Mouse (Mus musculus): ENCODE data around the gene Gm42906.

Gm42906 gene

DNA sequence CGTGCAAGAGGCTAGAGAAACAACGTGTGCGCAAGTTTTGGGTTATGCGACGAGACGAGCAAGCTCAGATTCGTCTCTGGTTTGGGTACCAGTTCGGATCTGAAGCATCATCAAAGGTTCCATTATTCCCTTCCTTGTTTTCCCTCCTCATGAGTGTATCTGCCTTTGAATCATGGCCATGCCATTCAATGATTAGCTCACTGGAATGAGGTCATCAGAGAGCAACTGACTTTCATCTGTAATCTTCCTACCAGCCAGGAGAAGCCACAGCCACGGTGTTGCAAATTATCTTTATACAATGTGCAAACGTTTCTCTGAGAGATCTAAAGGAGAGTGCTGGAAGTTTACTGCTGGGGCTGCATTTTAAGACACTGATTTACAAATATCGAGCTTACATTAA lies 240.6 kb downstream of the Gm42906 start:
- DNase-seq (ENCODE audit: low spot score), result no peak

DNA sequence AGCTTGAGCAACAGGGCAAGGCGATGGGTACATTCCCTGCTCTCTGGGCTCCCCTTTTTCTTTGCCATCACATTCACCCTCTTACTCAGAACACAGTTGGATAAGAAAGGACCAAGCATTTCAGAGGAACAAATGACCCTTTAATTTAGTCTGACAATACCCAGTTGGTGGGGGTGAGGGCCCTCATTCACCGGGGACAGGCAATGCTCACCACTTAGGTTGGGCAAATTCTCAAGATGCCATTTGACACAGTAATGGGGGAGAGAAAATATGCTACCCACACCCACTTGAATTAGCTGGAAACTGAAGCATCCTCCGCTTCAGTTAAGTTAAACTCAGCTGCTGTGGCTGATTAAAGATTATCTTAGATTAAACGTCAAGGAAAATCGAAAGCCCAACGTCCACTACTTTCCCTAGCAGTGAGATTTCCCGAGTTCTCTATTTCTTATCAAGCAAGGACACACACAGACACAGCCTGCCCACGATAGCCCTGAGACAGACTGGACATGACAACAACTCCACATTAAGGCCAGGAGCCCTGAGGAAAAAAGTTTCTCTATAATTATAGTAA lies 242.6 kb downstream of the Gm42906 start:
- no peak for DNase-seq (ENCODE audit: low spot score)

DNA sequence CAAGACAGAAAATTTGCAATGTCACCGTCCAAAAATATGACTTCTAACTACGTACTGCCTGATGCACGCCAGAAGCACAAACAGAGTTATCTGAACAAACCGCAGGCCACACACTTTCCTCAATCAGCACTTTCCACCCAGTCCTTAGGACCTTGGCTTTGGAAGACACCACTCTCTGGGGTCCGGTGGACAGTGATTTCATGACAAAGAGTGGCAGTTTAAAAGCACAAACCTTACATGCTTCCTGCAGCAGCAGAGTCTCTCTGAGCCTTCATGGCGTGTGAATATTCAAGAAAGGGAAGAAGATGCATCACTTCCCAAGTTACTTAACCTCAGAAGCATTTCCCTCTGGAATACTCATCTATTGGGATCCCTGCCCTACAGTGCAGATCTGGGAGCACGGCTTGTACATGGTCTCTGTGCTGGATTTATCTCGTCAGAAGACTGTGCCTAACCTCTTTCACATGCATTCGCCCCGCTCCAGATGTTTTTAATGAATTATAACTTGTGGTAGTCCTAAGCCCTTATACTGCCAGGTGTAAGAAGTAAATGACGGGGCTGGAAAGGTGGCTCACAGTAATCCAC lies 244.2 kb downstream of the Gm42906 start:
- no peak for DNase-seq (ENCODE audit: low spot score)

DNA sequence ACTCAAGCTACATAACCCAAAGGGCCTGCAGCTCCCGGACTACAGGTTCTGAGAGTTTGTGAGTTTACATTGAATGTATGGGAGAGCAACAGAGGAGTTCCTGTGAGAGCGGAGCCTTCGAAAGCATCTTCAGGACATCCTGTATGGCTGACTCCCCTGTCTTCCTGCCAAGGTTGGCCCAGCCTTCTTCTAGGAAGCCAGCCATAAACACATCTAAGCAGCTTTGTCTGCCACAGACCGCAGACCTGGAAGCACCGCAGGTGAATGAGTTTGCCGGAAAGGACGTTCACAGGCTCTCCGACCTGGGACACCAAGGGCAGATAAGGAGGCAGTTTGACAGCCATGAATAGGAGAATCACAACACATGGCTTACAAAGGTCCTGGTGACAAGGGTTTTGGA lies 246.7 kb downstream of the Gm42906 start:
- DNase-seq (ENCODE audit: low spot score), result no peak

DNA sequence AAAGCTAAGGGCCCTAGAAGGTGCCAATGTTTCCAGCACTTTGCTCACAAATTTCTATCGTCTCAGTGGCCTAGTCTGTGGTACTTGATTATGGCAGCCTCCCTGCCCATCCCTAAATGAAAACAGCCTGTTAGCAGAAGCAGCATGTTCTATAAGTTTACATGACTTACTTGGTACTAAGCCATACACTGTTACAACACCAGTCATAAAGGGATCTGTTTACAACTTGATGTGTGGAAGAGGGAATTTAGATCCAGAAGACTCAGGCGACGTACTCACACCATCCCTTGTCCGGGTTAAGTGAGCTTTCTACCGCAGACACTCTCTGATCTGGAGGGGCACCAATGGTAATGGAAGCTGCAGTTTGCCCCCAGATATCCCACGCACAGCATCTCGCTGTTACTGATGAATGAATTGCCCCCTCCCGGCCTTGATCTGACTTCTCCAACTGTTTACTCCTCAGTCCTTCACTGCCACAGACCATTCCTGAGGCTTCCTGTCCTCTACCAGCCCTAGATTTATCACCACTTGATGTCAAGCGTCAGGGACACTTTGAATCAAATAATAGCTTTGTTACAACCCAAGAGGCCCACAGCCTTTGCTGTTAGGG lies 247.7 kb downstream of the Gm42906 start:
- DNase-seq (ENCODE audit: low spot score), result no peak

DNA sequence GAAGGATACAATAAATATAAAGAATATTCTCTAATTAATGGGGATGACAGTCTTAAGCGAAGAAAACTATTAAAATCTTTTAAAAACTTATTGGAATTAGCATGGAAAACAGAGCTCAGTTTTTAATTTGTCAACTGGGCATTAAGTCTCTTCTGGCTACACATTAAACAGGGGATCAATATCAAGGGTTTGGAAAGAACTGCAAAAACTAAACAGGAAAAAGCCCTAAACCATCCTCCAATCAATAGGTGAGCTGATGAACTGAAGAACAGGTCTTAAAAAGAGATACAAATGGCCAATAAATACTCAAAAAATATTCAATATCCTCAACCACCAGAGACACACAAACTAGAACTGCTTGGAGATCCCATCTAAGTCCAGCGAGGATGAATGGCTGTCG lies 250.8 kb downstream of the Gm42906 start:
- DNase-seq (ENCODE audit: low spot score), result no peak

DNA sequence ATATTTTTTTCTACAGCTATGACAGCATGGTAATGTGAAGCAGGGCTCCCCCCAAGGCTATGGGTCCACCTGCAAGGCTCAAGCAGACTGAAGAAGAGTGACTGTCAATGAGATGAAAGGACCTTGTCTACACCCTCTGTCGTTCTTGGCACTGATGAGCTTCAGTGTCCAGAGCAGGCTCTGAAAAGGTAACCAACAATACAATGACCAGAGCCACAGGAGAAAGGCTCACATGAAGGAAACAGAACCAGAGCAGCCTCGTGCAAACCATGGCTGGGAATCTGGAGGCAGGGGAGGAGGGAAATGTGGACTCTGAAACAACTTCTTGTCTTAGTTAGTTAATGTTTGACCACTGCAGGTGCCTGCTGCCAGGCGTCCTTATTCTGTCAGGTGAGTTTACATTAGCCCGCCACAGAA lies 252.1 kb downstream of the Gm42906 start:
- no peak for DNase-seq (ENCODE audit: low spot score)

DNA sequence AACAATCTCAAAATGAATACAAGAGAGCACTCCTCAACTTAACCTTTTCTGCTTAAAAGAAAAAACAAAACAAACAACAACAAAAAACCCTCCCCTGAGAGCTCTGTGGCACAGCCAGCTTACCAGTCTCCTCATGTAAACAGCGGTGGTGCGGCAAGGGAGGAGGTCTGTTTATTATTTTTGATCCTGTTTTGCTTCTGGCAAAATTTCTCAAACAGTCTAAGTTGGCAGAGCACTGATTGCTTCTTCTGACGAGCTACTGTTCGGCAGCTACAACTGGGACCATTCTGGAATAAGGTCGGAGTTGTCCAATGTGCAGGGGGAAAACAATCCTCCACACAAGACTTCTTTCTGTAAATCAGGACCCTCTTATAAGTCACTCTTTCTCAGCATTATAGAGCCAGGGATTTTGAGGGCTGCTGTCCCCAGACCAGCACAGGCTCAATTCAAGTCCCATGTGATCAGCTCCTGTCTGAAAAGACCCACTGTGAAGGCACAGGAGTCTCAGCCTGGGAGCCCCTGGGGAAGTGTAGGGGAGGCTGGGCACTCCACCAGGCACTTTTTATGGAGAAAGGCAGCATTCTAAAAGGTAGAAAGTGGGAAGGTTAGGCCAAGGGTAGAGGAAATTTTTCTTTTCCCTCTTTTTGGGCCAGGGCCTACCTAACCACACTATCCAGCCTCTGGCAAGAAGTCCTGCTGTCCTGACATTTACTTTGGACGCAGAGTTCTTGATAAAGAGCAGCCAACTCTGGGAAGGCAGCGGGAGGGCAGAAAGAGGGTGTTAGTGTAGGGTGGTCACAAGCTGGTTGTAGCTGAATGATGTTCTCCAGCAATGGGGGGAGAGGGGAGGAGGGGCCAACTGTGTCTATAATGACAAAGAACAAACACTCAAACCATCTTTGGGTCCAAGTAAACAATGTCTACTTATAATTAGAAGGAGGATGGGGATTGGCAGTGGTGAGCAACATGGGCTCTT lies 253.2 kb downstream of the Gm42906 start:
- DNase-seq (ENCODE audit: low spot score), result no peak

DNA sequence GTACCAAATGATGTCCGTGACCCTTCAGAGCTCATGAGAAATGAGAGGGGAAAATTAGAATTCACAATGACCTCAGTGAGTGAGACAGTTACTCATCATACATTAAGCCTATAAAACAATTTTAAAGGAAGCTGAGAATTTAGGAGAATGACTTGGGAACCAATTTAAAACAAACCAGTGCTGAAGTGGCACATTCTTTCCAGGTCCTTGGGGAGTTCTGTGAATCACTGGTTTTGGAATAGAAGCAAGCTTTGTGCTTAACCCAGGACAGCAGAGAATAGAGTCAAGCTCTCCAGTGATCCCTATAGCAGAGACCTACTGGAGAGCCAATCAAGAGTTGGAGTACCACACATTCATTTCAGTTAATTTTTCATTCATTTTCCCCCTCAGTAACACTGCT lies 254.2 kb downstream of the Gm42906 start:
- DNase-seq (ENCODE audit: low spot score), result no peak

DNA sequence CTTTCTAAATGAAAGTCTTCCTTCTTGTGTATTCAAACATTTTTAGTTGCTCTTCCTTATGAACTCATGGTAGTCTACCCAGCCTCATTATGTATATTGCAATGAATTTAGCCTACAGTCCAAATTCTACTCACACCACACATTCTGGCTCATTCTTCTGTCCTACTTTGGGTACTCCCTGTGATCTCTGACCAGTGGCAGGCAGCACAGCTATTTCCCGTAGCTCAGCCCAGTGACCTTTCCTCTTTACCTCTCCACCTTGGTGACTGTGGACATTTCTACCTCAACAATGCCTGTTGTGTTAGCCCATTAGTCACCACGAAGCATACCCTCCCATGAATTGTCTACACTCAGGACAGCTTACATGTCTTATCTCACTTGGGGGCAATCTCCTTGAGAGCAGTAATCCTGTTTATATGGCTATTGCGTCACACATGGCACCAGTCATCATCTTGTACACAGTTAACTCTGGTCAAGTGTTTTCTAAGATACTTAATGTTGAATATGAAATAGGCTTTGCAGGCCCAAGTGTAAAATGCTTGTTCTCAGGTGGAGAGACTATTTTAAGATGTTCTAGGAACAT lies 257.7 kb downstream of the Gm42906 start:
- DNase-seq (ENCODE audit: low spot score), result no peak

DNA sequence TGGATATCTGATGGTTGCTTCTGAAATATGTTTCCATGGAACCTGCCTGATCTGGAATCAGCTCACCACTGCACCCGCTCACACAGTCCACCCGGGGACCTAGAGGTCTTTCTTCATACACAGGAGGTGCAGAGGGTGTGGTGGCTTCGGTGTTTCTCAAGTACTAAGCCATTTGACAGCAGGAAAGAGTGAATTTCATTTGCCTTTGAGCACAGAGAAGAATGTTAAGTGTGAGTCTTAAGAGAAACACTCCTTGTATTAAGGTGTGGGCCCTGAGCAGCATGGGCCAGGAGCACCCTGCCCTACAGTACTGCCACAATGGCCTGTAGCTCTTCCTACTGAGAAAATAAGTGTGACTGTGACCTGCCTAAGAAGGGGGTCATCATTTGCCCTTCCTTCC lies 259.8 kb downstream of the Gm42906 start:
- DNase-seq (ENCODE audit: low spot score), result peak; percentile 73

DNA sequence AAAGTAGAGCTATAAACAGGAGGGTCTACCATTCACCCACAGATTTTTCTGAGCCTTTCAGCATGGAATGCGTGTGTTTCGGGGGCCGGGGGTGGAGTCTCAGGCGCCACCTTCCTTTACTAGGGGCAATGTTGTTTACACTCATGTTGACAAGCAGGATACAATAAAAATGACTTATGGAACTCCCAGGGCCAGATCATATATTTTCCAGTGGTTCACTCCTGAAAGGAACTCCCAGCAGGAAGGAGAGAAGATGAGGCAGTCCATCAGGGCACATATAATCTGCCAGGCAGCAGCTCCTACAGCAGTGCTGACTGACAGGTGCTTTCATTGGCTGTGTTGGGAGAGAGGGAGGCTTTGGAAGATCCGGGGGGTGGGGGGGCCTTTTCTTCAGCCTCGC lies 260.3 kb downstream of the Gm42906 start:
- DNase-seq (ENCODE audit: low spot score), result no peak

DNA sequence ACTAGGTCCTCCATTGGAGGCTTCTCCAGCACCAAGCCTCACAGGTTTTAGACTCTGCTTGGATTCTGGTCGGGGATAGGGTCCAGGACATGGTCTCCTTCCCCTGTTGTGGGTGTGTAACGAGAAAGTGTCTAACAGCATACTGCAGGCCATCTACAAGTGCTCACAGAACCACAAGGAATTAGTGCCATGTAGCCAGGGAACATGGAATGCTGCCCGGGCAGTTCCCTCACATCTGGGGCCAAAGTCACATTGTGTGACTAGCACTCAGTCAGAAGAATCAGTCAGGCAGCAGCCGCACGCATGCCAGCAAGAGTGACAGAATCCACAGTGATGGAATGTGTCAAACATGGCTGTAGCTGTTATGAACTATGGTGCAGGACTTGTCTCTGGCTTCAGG lies 261.7 kb downstream of the Gm42906 start:
- peak; percentile 87 for DNase-seq (ENCODE audit: low spot score)

DNA sequence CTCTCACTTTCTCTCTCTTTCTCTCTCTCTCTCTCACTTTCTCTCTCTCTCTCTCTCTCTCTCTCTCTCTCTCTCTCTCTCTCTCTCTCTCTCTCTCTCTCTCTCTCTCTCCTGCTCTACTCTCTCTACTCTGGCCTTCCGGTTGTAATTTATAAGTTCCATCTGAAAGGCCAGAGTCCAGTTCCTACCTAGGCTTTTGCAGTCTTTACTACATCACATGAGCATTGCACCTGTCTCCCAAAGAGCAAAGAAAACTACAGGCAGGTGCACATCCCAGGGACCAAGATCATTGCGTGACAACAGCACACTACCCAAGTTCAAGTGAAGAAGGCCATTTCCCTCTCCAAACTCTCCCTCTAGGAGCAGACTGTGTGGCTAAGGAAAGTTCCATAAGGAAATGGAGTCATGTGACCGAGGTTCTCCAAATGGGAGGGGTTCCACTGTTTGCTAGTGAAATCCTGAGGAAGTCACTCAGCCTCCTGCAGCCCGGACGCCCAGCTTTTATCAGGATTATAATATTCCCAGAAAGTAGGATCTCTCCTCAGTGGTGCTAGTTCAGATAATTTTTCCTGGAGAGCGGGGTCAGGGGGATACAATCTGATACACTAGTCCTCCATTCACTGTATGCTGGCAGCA lies 262.5 kb downstream of the Gm42906 start:
- DNase-seq (ENCODE audit: low spot score), result no peak

DNA sequence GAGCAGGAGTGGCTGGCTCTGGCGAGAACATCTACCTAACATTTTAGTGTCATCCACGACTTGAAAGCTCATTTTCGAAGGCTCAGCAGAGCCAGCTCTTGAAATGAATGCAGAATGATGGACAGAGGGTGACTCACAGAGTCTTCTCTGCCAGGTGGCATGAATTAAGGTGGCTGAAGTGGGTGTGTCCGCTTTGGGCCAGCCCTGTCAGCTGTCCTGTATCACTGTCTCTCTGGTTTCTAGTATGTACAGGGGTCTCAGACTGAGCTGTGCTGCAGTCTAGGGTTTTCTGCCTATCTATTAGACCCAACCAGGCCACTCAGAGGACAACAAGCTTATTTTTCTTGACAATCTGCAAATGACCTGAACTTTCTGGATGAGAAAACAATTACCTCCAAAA lies 263.1 kb downstream of the Gm42906 start:
- DNase-seq (ENCODE audit: low spot score), result no peak

DNA sequence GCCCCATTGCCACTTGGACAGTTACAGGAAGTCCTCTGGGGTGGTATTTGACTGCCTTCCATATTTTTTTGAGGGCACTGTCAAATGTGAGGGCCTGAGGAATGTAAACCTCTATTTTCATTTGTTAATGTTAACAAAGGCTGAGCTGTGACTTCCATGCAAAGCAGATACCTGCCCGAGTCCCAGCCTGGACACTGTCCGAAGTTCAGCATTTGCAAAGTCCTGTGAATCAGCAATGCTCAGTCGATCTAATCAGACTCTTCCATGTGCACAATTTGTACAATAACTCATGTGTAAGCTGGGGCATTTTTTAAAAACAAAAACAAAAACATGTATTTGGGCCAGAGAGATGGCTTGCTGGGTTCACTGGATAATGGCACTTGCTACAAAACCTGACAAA lies 265.3 kb downstream of the Gm42906 start:
- DNase-seq (ENCODE audit: low spot score), result no peak

DNA sequence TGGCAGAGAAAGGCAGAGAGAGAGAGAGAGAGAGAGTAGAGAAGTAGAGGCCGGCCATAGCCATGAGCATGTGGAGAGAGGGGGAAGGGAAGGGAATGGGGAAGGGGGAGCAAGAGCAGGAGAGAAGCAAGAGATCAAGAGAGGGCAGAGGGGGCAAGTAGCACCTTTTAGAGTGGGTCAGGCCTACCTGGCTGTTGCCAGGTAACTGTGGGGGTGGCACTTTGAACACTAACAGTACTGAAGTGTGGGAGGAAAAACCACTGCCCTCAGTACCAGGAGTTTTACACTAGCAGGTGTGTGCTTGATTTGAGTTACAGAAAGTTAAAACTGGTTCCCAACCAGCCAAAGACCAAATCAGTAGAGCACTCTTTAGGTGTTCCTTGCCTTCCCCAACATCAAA lies 272.7 kb downstream of the Gm42906 start:
- DNase-seq (ENCODE audit: low spot score), result no peak

DNA sequence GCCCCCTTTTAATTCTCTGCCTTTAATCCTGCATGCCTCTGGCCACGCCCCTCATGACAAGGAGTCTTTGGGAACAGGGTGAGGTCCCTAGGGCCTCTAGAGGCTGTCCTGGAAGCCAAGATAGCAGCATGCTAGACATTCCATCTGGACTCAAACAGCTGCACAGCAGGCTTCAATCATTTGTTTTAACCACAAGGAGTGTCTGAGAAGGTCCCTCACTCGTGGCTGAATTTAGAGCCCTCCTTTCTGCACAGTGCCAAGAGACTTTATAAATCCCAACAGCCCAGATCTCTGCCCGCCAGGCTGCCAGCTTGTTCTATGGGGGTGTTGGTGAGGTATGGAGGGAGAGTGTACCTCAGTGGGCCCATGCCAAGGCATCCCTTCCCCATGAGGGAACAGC lies 273.2 kb downstream of the Gm42906 start:
- DNase-seq (ENCODE audit: low spot score), result peak; percentile 86

DNA sequence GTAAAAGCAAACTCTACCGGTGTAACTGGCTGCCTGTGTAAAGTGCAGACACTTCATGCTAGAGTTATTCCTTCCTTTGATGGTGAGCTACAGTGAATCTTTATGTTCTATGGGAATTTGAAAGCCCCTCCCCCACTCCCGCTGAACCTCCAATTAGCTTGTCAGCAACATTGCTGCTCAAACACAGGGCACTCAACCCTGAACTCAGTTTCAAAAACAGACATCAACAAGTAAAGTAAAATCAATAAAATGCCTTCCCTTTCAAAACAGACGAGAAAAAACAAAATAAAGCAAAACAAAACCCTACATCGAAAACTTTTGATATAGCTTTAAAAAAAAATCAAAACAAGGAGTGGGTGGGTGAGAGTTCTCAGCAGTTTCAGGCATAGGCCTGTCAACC lies 273.9 kb downstream of the Gm42906 start:
- DNase-seq (ENCODE audit: low spot score), result no peak

DNA sequence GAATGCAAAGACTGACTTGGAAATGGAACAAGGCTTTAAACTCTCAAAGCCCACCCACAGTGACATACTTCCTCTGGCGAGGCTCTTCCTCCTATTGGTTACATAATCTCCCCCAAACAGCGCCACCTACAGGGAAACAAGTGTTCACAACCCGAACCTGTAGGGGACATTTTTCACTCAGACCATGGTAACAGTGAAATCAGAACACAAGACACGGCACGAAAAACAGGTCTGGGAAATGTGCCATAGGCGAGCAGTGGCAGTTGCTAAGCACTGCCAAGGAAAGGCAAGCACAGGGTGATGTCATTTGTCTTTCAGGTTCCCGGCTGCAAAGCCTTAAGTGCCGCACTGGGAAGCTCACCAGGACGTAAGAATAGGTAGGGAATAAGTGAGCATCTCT lies 276.4 kb downstream of the Gm42906 start:
- DNase-seq (ENCODE audit: low spot score), result no peak

DNA sequence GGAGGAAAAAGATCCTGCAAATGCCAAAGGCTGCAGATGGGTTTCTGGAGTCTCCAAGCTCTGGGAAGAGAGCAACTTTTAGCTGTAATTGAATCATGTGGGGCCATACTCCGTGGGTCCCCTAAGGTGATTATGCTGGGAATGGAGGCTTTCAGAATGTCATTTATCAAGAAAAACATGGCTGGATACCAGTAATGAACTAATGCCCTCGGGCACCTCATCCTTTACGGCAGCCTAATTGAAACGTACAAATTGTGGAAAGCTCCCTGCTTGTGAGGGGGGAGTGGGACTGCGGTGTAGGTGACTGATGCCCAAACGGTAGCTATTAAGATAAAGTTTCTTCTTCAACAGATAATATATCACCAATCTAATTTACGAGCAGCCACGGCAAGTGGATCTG lies 278.5 kb downstream of the Gm42906 start:
- DNase-seq (ENCODE audit: low spot score), result no peak

DNA sequence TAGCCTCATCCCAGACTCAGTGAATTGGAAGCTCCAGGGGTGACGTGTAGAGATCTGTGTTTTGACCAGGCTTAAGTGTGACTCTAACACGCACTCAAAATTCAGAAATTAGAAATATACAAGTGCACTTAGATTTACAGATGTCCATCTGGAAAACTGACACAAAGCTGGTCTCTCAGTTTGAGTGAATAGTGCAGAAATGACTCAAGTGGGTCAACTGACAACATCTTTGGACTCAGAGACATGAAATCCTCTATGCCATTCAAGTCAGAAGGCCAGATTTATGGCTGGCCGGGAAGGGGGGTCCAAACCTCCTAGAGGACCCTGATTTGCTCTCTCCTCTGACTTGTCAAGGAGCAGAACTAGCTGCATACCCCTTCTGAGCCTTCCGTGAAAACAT lies 279.9 kb downstream of the Gm42906 start:
- DNase-seq (ENCODE audit: low spot score), result no peak

Data from lung, postnatal 25 days (tissue).